Mouse (Mus musculus): Measurements from ENCODE around the gene Ccdc88b.

GRCm38 (mm10) chr19:6872701-6873100, 14.7 kb upstream of the Ccdc88b start:
- TF ChIP-seq CTCF (IDR thresholded peaks at IDR 0.05; ENCODE audit: low read depth, low read length) (no peak), POLR2A (IDR thresholded peaks at IDR 0.05; ENCODE audit: borderline replicate concordance, low read depth, low read length) (no peak)
